Mouse (Mus musculus) central nervous system, embryonic 18 days (tissue): Measurements from ENCODE around the gene Pla2g16. TPM values are rescaled to one million over a fixed set of nuclear protein-coding genes. Genes with fewer than 3 reads are reported as not detected.

Source experiments
- polyA plus RNA-seq: library from polyadenylated mRNA; depleted of rRNA; stranded (reverse); fragments of >200 nt; gene quantifications from 2 replicates; pipeline ENCODE4 v1.2.3, GENCODE M21; 2012; rRNA removed

Pla2g16 gene
- 4.5 and 5.5 TPM in 2 replicates for polyA plus RNA-seq

DNA sequence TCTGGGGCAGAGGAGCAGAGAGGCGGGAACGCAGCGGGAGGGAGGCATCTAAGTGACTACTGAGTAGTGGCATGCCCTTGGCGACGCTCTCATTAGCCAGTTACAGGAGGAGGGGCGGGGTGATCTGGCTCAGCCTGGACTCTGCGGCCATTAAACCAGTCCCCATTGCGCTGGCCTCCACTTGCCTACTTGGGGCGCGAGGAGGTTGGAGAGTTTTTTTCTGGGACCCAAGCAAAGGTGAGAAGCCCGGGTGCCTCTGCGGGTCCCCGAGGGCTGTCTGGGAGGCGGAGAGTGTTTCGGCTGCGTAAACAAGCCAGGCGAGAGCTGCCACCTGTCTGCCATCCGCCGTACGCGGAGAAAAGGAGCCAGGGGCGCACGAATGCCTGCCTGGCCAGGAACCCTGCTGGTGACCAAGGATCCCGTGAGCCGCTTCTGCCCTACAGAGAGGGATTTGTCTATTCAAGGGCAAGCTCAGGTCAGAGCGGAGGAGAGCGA is at the start of gene Pla2g16:
TSS of gene Pla2g16 (plus strand) at position 132 of the 495 bp plus-strand sequence.

DNA sequence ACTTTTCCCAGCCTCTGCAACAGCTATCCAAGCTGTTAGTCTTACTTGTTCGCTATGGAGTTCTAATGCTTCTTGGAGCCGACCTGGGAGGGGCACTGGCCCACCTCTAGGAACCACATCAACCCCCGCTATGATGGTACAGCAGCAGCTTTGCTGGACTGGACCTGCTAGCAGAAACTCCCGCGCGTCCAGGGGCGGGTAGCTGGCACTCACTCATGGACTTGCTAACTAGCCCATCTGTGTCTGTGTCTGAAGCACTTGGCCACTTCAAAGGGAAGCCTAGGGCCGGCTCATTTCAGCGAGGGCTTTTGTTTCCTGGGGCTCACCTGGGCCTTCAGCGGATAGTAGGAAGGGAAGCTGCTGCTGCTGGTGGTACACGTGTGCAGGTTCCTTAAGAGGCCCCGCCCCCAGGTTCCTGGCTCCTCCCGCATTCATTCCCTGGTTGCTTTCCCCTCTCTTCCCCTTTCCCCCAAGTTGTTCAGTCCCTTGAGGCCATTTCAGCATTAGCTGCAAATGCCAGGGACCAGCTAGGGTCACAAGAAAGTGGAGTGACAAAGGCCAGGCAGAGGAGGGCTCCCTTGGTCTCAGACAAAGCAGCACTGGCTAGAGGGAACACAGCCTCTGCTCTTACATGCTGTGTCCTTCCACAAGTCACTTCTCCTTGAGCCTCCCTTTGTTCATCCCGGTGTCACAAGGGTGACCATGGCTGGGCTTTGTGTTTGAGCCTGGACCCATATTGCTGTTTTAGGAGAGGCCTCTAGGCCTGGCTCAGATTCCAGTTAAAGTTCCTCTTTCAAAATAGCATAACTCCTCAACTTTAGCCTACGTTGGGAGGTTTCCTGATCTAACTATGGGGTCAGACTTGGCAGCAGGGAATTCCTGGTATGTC is 49.8 kb downstream of the Pla2g16 start, which contains the start of gene Lgals12:
TSS of gene Lgals12 (minus strand) at position 393 of the 889 bp plus-strand sequence.

DNA sequence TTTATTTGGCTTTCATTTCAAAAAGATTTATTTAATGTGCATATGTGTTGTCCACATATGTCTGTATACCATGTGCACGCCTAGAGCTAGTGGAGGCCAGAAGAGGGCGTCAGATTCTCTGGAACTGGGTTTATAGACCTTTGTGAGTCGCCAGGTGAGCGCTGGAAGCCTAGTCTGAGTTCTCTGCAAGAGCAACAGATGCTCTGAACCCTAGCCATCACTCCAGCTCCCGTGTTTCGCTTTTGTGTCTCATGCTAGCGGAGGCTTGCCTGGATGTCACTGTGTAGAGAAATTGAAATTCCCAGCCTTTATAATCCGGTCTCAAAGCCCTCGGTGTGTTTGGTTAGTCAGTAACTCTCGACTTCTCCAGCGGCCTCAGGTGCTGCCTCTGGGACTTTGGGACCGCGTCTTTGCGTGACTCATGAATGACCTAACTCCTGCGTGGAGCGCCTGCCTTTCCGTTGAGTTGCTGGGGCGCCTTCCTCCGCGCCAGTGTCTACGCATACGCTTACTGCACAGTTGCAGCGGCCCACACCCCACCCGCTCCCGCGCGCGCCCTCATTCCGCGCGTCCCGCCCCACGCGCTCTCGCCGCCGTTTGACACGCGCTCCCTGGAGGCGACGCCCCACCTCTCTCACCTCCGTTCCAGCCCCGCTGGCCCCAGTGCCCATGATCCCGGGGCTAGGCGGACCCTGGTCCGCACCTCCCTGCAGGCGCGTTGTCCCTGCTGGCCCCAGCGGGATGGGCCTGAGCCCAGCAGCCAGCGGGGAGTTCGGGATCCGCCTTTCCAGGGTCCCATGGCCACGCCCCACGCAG is 54.9 kb downstream of the Pla2g16 start, which contains the start of gene Hrasls5:
TSS of gene Hrasls5 (plus strand) at position 600 of the 816 bp plus-strand sequence.

Other genes starting within 250 kb of the Pla2g16 start
- gene Mark2, start 215.6 kb upstream of the Pla2g16 start, polyA plus RNA-seq, result 53.9 and 60.5 TPM in 2 replicates
- 31.6 and 36.3 TPM in 2 replicates for gene Spindoc, start 174.5 kb upstream of the Pla2g16 start, polyA plus RNA-seq
- gene 2700081O15Rik, start 139.8 kb upstream of the Pla2g16 start, polyA plus RNA-seq, result 116 and 124 TPM in 2 replicates
- gene Rtn3, start 74.2 kb upstream of the Pla2g16 start, polyA plus RNA-seq, result 556 and 583 TPM in 2 replicates
- 14.6 and 15.6 TPM in 2 replicates for gene Atl3, start 63.4 kb upstream of the Pla2g16 start, polyA plus RNA-seq
- 0.54 and 0.57 TPM in 2 replicates for gene Lgals12, start 49.7 kb downstream of the Pla2g16 start, polyA plus RNA-seq
- gene Hrasls5, start 55.1 kb downstream of the Pla2g16 start, polyA plus RNA-seq, result 0.09 and 0.11 TPM in 2 replicates
- 0.09 TPM in 1 of 2 replicates, not detected in the other for gene Slc22a19, start 153.9 kb downstream of the Pla2g16 start, polyA plus RNA-seq
- not detected in 2 replicates for gene Slc22a26, start 245.2 kb downstream of the Pla2g16 start, polyA plus RNA-seq